Mouse (Mus musculus) liver, postnatal 0 days (tissue): ENCODE measurements around the gene Adra2a.

Source experiments
- CTCF ChIP-seq: sonication (generic); IDR thresholded peaks from 2 replicates; pipeline ENCODE4 v1.5.1; 2016; ENCODE audit warnings: antibody characterized with exemption, low read depth
- EP300 ChIP-seq: IDR thresholded peaks from 2 replicates; pipeline ENCODE4 v1.6.1; 2016; ENCODE audit warnings: antibody characterized with exemption, low read depth, mild to moderate bottlenecking

DNA sequence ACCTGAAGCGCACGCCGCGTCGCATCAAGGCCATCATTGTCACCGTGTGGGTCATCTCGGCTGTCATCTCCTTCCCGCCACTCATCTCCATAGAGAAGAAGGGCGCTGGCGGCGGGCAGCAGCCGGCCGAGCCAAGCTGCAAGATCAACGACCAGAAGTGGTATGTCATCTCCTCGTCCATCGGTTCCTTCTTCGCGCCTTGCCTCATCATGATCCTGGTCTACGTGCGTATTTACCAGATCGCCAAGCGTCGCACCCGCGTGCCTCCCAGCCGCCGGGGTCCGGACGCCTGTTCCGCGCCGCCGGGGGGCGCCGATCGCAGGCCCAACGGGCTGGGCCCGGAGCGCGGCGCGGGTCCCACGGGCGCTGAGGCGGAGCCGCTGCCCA is 2.7 kb downstream of the Adra2a start:
- TF ChIP-seq CTCF = no peak
- TF ChIP-seq EP300 = no peak
